Mouse (Mus musculus): ENCODE data around the gene Ctnnd2. TPM values are rescaled to one million over a fixed set of nuclear protein-coding genes. Genes with fewer than 3 reads are reported as not detected.

Ctnnd2 gene
- total RNA-seq, 2 experiments from 2014 or later = 268 to 276 TPM

- no peak for DNase-seq (ENCODE audit: low spot score in 2 of 2)
- intact Hi-C loops (cut with DNase I) = no loop called here
These were observed 438.2 kb downstream of the Ctnnd2 start for GRCm38 (mm10) chr15:30610613-30611012.

DNA sequence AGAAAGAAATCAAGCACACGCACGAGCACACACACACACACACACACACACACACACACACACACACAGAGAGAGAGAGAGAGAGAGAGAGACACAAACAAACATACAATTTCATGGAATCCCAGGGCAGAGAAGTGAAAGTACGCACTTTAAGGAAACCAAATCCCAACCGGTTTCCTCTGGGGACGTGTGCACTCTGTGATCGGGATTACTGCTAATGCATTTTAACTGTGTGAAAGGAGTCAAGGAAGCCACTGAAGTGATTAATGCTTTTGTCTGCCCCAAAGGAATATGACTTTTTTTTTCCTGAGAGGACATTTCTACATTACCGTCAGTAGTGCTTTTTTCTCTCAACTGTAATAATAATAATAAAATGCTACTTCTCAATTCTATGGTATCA, 443.1 kb downstream of the Ctnnd2 start:
- intact Hi-C loops (cut with DNase I) = no loop called here
- DNase-seq (ENCODE audit: low spot score in 2 of 2) = no peak

DNA sequence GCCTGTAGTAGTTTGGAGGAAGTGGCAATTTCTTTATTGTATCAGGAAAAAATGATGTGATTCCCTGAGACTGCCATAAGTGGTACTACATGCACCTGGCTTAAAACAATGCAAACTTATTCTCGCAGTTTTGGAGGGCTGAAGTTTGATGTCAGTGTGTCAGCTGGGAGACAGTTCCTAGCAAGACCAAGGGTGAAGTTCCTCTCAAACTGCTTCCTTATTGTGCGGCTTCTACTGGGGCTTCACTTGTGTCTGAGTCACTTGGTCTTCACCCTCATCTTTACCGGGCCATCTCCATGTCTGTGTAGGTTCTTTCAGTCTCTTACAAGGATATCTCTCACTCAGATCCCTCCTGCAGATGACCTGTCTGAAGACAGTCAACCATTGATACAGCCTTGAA, 444.5 kb downstream of the Ctnnd2 start:
- intact Hi-C loops (cut with DNase I) = no loop called here

GRCm38 (mm10) chr15:30617932-30618331, 445.5 kb downstream of the Ctnnd2 start:
- no peak for DNase-seq (ENCODE audit: low spot score in 2 of 2)
- intact Hi-C loops (cut with DNase I) = no loop called here

More for the DNA sequence above, 444.5 kb downstream of the Ctnnd2 start:
- no peak for DNase-seq (ENCODE audit: low spot score in 2 of 2)

DNA sequence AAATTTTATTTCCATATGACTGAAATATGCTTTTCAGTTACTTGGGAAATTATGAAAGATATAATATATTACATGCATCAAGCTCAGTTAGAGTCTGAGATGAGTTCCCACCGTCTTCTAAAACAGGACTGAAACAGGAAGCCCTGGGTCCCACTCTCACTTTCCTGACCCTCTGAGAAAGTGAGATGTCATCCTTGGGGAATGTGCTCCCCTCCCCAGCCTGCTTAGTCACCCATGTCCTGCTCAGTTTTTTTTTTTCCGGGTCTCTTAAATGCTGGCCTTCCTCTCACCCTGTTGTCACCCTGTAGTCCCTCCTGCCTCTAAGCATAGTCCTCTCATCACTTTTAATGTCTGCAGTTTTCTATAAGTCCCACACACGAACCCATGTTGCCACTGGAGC, 456.1 kb downstream of the Ctnnd2 start:
- DNase-seq (ENCODE audit: low spot score in 2 of 2) = no peak
- intact Hi-C loops (cut with DNase I) = no loop called here

- intact Hi-C loops (cut with DNase I) = no loop called here
These were observed 459.8 kb downstream of the Ctnnd2 start for GRCm38 (mm10) chr15:30632113-30632735.

GRCm38 (mm10) chr15:30633917-30634316, 461.5 kb downstream of the Ctnnd2 start:
- intact Hi-C loops (cut with DNase I) = no loop called here

More at GRCm38 (mm10) chr15:30632113-30632735, 459.8 kb downstream of the Ctnnd2 start:
- DNase-seq (ENCODE audit: low spot score in 2 of 2) = no peak

GRCm38 (mm10) chr15:30634522-30634921, 462.1 kb downstream of the Ctnnd2 start:
- no peak for DNase-seq (ENCODE audit: low spot score in 2 of 2)
- intact Hi-C loops (cut with DNase I) = no loop called here

More at GRCm38 (mm10) chr15:30633917-30634316, 461.5 kb downstream of the Ctnnd2 start:
- no peak for DNase-seq (ENCODE audit: low spot score in 2 of 2)

GRCm38 (mm10) chr15:30640651-30641050, 468.3 kb downstream of the Ctnnd2 start:
- intact Hi-C loops (cut with DNase I) = no loop called here
- no peak for DNase-seq (ENCODE audit: low spot score in 2 of 2)

GRCm38 (mm10) chr15:30645688-30646087, 473.3 kb downstream of the Ctnnd2 start:
- intact Hi-C loops (cut with DNase I) = loop anchor here (5.0 kb wide), 1 partner anchor 52 kb away; no protein-coding TSS in a partner anchor
- no peak for DNase-seq (ENCODE audit: low spot score in 2 of 2)

GRCm38 (mm10) chr15:30646501-30647431, 474.4 kb downstream of the Ctnnd2 start:
- intact Hi-C loops (cut with DNase I) = loop anchor here (5.0 kb wide), 1 partner anchor 51 kb away; no protein-coding TSS in a partner anchor
- peak in 1 of 2 experiments; percentile 32 for DNase-seq (ENCODE audit: low spot score in 2 of 2)

DNA sequence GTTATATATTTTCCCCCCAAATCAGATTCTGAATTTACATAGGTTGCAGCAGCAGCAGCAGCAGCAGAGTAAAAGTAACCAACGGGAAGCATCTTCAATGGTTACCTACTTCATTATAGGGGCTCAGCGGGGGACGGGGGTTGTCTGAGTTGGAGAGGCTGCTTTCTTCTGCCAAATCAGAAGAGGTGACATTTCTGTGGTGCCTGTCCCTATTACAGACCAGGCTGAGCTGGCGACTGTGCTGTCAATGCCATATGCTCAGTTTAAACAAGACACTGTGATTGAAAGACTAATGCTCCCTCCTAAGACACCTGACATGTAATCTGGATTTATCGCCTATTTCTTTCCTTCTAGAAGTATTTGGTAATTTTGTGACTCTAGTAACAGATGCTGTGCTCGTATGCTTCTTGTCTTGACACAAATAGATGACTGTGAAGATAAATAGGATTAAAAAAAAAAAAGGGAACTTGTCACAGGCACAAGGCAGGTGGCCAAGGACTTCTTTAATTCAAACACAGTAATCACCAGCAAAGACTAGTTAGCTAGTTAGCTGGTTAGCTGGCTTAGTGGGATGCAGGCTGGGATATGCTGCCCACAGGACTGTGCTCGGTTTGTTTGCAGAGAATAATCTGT, 475.4 kb downstream of the Ctnnd2 start:
- DNase-seq (ENCODE audit: low spot score in 2 of 2) = no peak
- intact Hi-C loops (cut with DNase I) = loop anchor here (5.0 kb wide), 1 partner anchor 50 kb away; no protein-coding TSS in a partner anchor

- intact Hi-C loops (cut with DNase I) = loop anchor here (5.0 kb wide), 1 partner anchor 47 kb away; no protein-coding TSS in a partner anchor
- no peak for DNase-seq (ENCODE audit: low spot score in 2 of 2)
These were observed 477.6 kb downstream of the Ctnnd2 start for GRCm38 (mm10) chr15:30649964-30650363.

DNA sequence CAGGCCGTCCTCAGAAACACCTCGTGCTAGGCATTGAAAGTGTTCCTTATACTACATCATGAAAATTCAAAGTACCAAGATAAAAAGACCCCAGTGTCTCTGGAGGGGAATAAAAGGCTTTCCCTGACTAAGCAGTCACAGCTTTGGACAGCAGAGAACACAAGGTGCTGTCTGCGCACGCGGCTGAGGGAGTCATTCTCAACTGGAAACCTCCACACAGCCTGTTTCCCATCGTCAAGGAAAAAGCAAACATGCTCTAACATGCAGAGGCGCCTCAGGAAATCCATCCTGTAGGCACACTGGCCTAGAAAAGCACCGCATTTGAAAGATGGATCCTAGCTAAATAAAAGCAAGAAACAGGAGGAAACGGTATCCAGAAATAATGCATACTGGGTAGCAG, 483.0 kb downstream of the Ctnnd2 start:
- intact Hi-C loops (cut with DNase I) = no loop called here
- DNase-seq (ENCODE audit: low spot score in 2 of 2) = no peak

- intact Hi-C loops (cut with DNase I) = no loop called here
- DNase-seq (ENCODE audit: low spot score in 2 of 2) = no peak
These were observed 485.2 kb downstream of the Ctnnd2 start for GRCm38 (mm10) chr15:30657588-30657987.

GRCm38 (mm10) chr15:30660539-30661149, 488.3 kb downstream of the Ctnnd2 start:
- no peak for DNase-seq (ENCODE audit: low spot score in 2 of 2)
- intact Hi-C loops (cut with DNase I) = no loop called here

DNA sequence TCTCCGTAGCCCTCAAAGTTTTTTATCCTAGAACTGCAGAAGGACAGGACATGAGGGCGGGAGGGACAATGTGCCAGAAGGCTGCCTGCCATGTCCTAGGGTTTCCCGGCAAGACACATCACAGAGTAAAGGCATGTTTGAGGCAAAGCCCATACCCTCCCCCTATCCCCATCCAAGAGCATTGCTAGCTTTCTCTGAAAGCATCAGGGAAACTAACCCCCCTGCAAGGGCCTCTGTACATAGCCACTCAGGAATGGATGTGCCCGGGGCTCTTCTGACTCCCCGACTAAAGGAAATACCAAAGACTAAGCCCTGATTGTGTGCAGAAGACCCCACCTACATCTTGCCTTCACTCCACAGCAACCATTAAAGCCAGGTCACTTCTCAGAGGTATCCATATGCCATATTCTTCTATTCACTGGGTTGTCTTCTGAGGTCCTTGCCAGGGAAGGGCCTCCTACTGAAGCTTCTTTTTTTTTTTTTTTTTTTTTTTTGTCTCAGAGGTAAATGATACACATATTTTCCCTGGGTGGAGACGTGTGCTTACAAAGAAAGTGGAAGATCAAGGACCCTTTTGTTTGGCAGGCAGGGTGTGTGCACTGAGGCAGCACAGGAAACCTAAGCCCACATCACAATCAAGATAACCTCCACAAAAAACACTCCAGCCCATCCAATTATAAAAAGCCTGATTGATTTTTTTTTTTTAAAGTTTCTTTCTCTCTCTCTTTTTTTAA, 489.5 kb downstream of the Ctnnd2 start:
- DNase-seq (ENCODE audit: low spot score in 2 of 2) = no peak
- intact Hi-C loops (cut with DNase I) = no loop called here

DNA sequence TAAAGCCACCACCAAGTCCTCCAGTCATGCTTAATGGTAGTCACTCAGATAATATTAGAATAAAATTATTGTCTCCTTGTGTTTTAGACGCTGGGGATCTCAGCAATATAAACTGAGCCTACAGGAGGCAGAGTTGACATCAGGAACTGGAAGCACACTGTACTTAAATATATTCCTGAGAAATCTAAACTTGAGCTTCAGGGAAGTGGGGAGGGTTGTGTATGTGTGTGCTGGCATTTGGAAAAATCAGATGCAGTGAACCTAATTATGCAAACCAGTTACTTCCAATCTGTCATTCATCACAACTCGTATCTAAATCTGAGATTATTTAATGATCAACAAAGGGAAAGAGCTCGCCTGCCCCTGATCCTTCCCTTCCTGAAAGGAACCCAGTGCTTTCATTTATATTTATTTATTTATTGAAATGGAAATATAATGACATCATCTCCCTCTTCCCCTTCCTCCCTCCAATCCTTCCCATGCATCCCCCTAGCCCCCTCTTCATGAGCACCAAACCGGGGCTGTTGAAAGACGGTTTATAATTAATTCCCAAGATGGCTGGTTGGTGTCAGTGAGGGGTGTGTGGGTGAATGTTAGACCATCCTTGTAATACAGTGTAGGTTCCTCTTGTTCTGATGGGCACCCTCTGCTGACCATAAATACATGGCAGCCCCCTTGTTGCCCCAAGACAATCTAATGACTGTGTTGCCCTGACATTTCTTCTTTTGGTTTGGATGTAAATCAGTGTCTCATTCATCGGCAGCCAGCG, 495.6 kb downstream of the Ctnnd2 start:
- intact Hi-C loops (cut with DNase I) = no loop called here
- DNase-seq (ENCODE audit: low spot score in 2 of 2) = no peak
